Mouse (Mus musculus) CH12.LX (cell line): ENCODE results near the gene 1700092M07Rik. TPM values are rescaled to one million over a fixed set of nuclear protein-coding genes. Genes with fewer than 3 reads are reported as not detected.

ENCODE experiments used
- DNase-seq: peaks from one replicate; pipeline ENCODE4 v3.0.0-alpha.2; 2013; ENCODE audit errors: extremely low read depth
- H3K27ac ChIP-seq: 2 replicates; pipeline ENCODE4 v1.5.1; 2012; ENCODE audit warnings: low read depth, mild to moderate bottlenecking, control low read depth, moderate library complexity; ENCODE audit not compliant: insufficient read depth
- H3K27me3 ChIP-seq: replicated peaks from 2 replicates; pipeline ENCODE3; 2012; ENCODE audit warnings: inconsistent platforms
- H3K36me3 ChIP-seq, 2 experiments: replicated peaks in 1 of 2; 2 replicates each; pipeline versions ENCODE3 to v1.6.1; 2012; ENCODE audit warnings: inconsistent platforms in 1 of 2, low read length in 1 of 2, mild to moderate bottlenecking in 1 of 2, mixed read lengths in 1 of 2, moderate library complexity in 1 of 2; ENCODE audit not compliant: control insufficient read depth in 1 of 2, insufficient read depth in 1 of 2
- H3K4me1 ChIP-seq, 2 experiments: 2 replicates each; pipeline ENCODE4 v1.6.1; 2012; ENCODE audit warnings: inconsistent platforms in 1 of 2, moderate library complexity in 1 of 2; ENCODE audit not compliant: insufficient read depth in 2 of 2, control insufficient read depth in 1 of 2
- H3K4me2 ChIP-seq: 2 replicates; pipeline ENCODE4 v1.6.1; 2012; ENCODE audit warnings: low read depth, mild to moderate bottlenecking, control low read depth; ENCODE audit not compliant: poor library complexity, insufficient read depth, severe bottlenecking
- H3K4me3 ChIP-seq, 3 experiments: fragments of 150-350 bp in 1 of 3; sonication (generic) in 1 of 3; replicated peaks in 1 of 3; 2 replicates each; pipeline versions ENCODE3 to v1.5.1; 2011 to 2012; ENCODE audit warnings: low read depth in 2 of 3, low read length in 2 of 3, mild to moderate bottlenecking in 2 of 3, moderate library complexity in 2 of 3, control low read depth in 1 of 3, improper control_type of control experiment in 1 of 3, inconsistent platforms in 1 of 3, mixed read lengths in 1 of 3; ENCODE audit not compliant: poor library complexity in 1 of 3
- H3K79me2 ChIP-seq: replicated peaks from 2 replicates; pipeline ENCODE4 v1.6.1; 2012; ENCODE audit warnings: mild to moderate bottlenecking, moderate library complexity; ENCODE audit not compliant: control insufficient read depth, poor library complexity, insufficient read depth, severe bottlenecking; ENCODE audit errors: extremely low read depth
- H3K9ac ChIP-seq: 2 replicates; pipeline ENCODE4 v1.6.1; 2012; ENCODE audit warnings: low read depth, mild to moderate bottlenecking, control low read depth, moderate library complexity; ENCODE audit not compliant: insufficient read depth
- H3K9me3 ChIP-seq: replicated peaks from 2 replicates; pipeline ENCODE3; 2012; ENCODE audit warnings: low read length, inconsistent platforms, mixed read lengths
- BHLHE40 ChIP-seq: IDR thresholded peaks from 2 replicates; pipeline ENCODE4 v1.6.1; 2011; ENCODE audit warnings: mild to moderate bottlenecking, low read depth, low read length, improper control_type of control experiment
- CHD1 ChIP-seq: IDR thresholded peaks from 2 replicates; pipeline ENCODE4 v1.6.1; 2012; ENCODE audit warnings: low read depth, low read length, improper control_type of control experiment, inconsistent platforms
- CHD2 ChIP-seq: IDR thresholded peaks from 2 replicates; pipeline ENCODE4 v1.6.1; 2011; ENCODE audit warnings: low read length, improper control_type of control experiment
- CTCF ChIP-seq, 2 experiments: IDR thresholded peaks in 1 of 2; conservative IDR thresholded peaks in 1 of 2; 2 replicates each; pipeline ENCODE4 v1.5.1; 2011 to 2012; ENCODE audit warnings: low read depth in 2 of 2, low read length in 2 of 2, improper control_type of control experiment in 1 of 2, inconsistent platforms in 1 of 2, mild to moderate bottlenecking in 1 of 2, moderate library complexity in 1 of 2
- ELF1 ChIP-seq: IDR thresholded peaks from 2 replicates; pipeline ENCODE4 v1.6.1; 2014; ENCODE audit warnings: low read depth, mild to moderate bottlenecking, inconsistent platforms, low read length, improper control_type of control experiment
- EP300 ChIP-seq: IDR thresholded peaks from 2 replicates; pipeline ENCODE4 v1.6.1; 2011; ENCODE audit warnings: low read length, improper control_type of control experiment
- ETS1 ChIP-seq: conservative IDR thresholded peaks from 2 replicates; pipeline ENCODE4 v1.6.1; 2012; ENCODE audit warnings: low read depth, mild to moderate bottlenecking, inconsistent platforms, low read length, improper control_type of control experiment, moderate library complexity
- GABPA ChIP-seq: IDR thresholded peaks from 2 replicates; pipeline ENCODE4 v1.6.1; 2012; ENCODE audit warnings: low read depth, low read length, improper control_type of control experiment, inconsistent platforms; ENCODE audit not compliant: insufficient replicate concordance
- IRF4 ChIP-seq: IDR thresholded peaks from 2 replicates; pipeline ENCODE4 v1.6.1; 2014; ENCODE audit warnings: low read depth, mild to moderate bottlenecking, inconsistent platforms, low read length, improper control_type of control experiment
- JUND ChIP-seq: conservative IDR thresholded peaks from 2 replicates; pipeline ENCODE4 v1.6.1; 2011; ENCODE audit warnings: low read depth, low read length, improper control_type of control experiment
- KAT2A ChIP-seq: IDR thresholded peaks from 2 replicates; pipeline ENCODE4 v1.6.1; 2012; ENCODE audit warnings: low read length, improper control_type of control experiment, inconsistent platforms; ENCODE audit not compliant: insufficient replicate concordance
- MAFK ChIP-seq: IDR thresholded peaks from 2 replicates; pipeline ENCODE4 v1.6.1; 2011; ENCODE audit warnings: low read length, improper control_type of control experiment; ENCODE audit not compliant: insufficient replicate concordance
- MAX ChIP-seq: IDR thresholded peaks from 2 replicates; pipeline ENCODE4 v1.6.1; 2011; ENCODE audit warnings: low read length, improper control_type of control experiment
- MAZ ChIP-seq: IDR thresholded peaks from 2 replicates; pipeline ENCODE4 v1.6.1; 2012; ENCODE audit warnings: low read depth, mild to moderate bottlenecking, inconsistent platforms, low read length, improper control_type of control experiment, moderate library complexity
- MEF2A ChIP-seq: IDR thresholded peaks from 2 replicates; pipeline ENCODE4 v1.6.1; 2014; ENCODE audit warnings: low read depth, mild to moderate bottlenecking, inconsistent platforms, low read length, improper control_type of control experiment, borderline replicate concordance
- MXI1 ChIP-seq: IDR thresholded peaks from 2 replicates; pipeline ENCODE4 v1.6.1; 2011; ENCODE audit warnings: mild to moderate bottlenecking, low read depth, low read length, improper control_type of control experiment
- NELFE ChIP-seq: IDR thresholded peaks from 2 replicates; pipeline ENCODE4 v1.6.1; 2011; ENCODE audit warnings: low read depth, low read length, improper control_type of control experiment
- NRF1 ChIP-seq: IDR thresholded peaks from 2 replicates; pipeline ENCODE4 v1.6.1; 2014; ENCODE audit warnings: low read depth, mild to moderate bottlenecking, inconsistent platforms, low read length, improper control_type of control experiment, moderate library complexity
- PAX5 ChIP-seq: IDR thresholded peaks from 2 replicates; pipeline ENCODE4 v1.6.1; 2012; ENCODE audit warnings: low read length, inconsistent platforms, mixed read lengths
- POLR2AphosphoS2 ChIP-seq: IDR thresholded peaks from 2 replicates; pipeline ENCODE4 v1.6.1; 2011; ENCODE audit warnings: low read depth, low read length, improper control_type of control experiment
- RAD21 ChIP-seq: IDR thresholded peaks from 2 replicates; pipeline ENCODE4 v1.6.1; 2011; ENCODE audit warnings: low read depth, mild to moderate bottlenecking, low read length, improper control_type of control experiment, moderate library complexity
- RCOR1 ChIP-seq: conservative IDR thresholded peaks from 2 replicates; pipeline ENCODE4 v1.6.1; 2012; ENCODE audit warnings: low read depth, mild to moderate bottlenecking, inconsistent platforms, low read length, improper control_type of control experiment
- SIN3A ChIP-seq: IDR thresholded peaks from 2 replicates; pipeline ENCODE4 v1.6.1; 2012; ENCODE audit warnings: low read length, improper control_type of control experiment, inconsistent platforms
- SMC3 ChIP-seq: IDR thresholded peaks from 2 replicates; pipeline ENCODE4 v1.6.1; 2011; ENCODE audit warnings: low read depth, low read length, improper control_type of control experiment
- TBP ChIP-seq: conservative IDR thresholded peaks from 2 replicates; pipeline ENCODE4 v1.6.1; 2011; ENCODE audit warnings: low read depth, low read length, improper control_type of control experiment
- TCF12 ChIP-seq: IDR thresholded peaks from 2 replicates; pipeline ENCODE4 v1.6.1; 2014; ENCODE audit warnings: low read depth, mild to moderate bottlenecking, inconsistent platforms, low read length, improper control_type of control experiment
- UBTF ChIP-seq: IDR thresholded peaks from 2 replicates; pipeline ENCODE4 v1.6.1; 2012; ENCODE audit warnings: low read depth, mild to moderate bottlenecking, inconsistent platforms, low read length, improper control_type of control experiment, moderate library complexity
- USF1 ChIP-seq: IDR thresholded peaks from 2 replicates; pipeline ENCODE4 v1.6.1; 2014; ENCODE audit warnings: low read depth, mild to moderate bottlenecking, inconsistent platforms, low read length, improper control_type of control experiment
- USF2 ChIP-seq: conservative IDR thresholded peaks from 2 replicates; pipeline ENCODE4 v1.6.1; 2011; ENCODE audit warnings: low read depth, low read length, improper control_type of control experiment
- ZC3H11A ChIP-seq: IDR thresholded peaks from 2 replicates; pipeline ENCODE4 v1.6.1; 2012; ENCODE audit warnings: low read depth, mild to moderate bottlenecking, inconsistent platforms, low read length, improper control_type of control experiment
- ZKSCAN1 ChIP-seq: IDR thresholded peaks from 2 replicates; pipeline ENCODE4 v1.6.1; 2012; ENCODE audit warnings: low read depth, inconsistent platforms, low read length, improper control_type of control experiment, borderline replicate concordance
- ZNF384 ChIP-seq: IDR thresholded peaks from 2 replicates; pipeline ENCODE4 v1.6.1; 2012; ENCODE audit warnings: low read depth, low read length, improper control_type of control experiment, inconsistent platforms
- dilution Hi-C: fragments of 300-500 bp; cut with MboI; formaldehyde crosslinking; loops from 2 replicates; pipeline ENCODE4 v1.14.3; 2020; ENCODE audit warnings: low sequenced_read_pairs; ENCODE audit not compliant: extremely low pct_unique_long_range_greater_than_20kb, extremely low pct_ligation_motif_present
- in situ Hi-C: fragments of 300-500 bp; cut with MboI; formaldehyde crosslinking; loops from 3 replicates; pipeline ENCODE4 v1.14.3; 2019; ENCODE audit warnings: low sequenced_read_pairs, low pct_ligation_motif_present, low pct_unique_long_range_greater_than_20kb, mixed read lengths
- polyA plus RNA-seq: library from polyadenylated mRNA; unstranded; fragments of >175 nt; gene quantifications from 2 replicates; pipeline ENCODE4 v1.2.1, GENCODE M21; 2012; ENCODE audit warnings: low read depth; ENCODE audit not compliant: insufficient read length
- total RNA-seq, 2 experiments: library from RNA; depleted of rRNA; stranded (reverse); fragments of 300-350 nt in 1 of 2; fragments of >200 nt in 1 of 2; gene quantifications; 2 replicates each; pipeline ENCODE4 v1.2.3; 2012 to 2014

The 1700092M07Rik gene
- total and polyA plus RNA-seq, 3 experiments: 1.0 to 3.8 (median 3.1) TPM

- TF ChIP-seq BHLHE40 (peak; percentile 50), MAFK (peak; percentile 36; the same call in 1 of the 2 replicates), CTCF (conservative IDR thresholded peaks at IDR 0.05 in 1 of 2, IDR thresholded peaks at IDR 0.05 in 1 of 2; ENCODE audit: low read depth in 2 of 2, low read length in 2 of 2) (no peak), SIN3A (peak; percentile 97), PAX5 (no peak), NELFE (peak; percentile 35; the same call in 1 of the 2 replicates), MXI1 (peak; percentile 71; the same call in 1 of the 2 replicates), ZC3H11A (no peak), MAX (no peak; the same call in 1 of the 2 replicates), MAZ (no peak), UBTF (no peak), CHD1 (no peak; the same call in 1 of the 2 replicates), NRF1 (no peak), EP300 (peak; percentile 86), GABPA (no peak), USF1 (no peak)
These were observed 28.3 kb upstream of the 1700092M07Rik start (continued) for GRCm38 (mm10) chr19:8711949-8712869.

GRCm38 (mm10) chr19:8712870-8713305 lies 27.6 kb upstream of the 1700092M07Rik start:
- H3K79me2 ChIP-seq: peaks cover 33% of the 10 kb centered on the region
- H3K9me3 ChIP-seq: no peaks in the 10 kb centered on the region
- peak; percentile 96 for DNase-seq
- H3K27ac ChIP-seq: peak overlapping the region; percentile 96
- peaks cover 0 to 59% of the 10 kb centered on the region in 2 experiments; a peak in 2 of 4 replicates for H3K4me1 ChIP-seq
- dilution Hi-C loops (no loop called here), in situ Hi-C loops (no loop called here)
- peak overlapping the region; percentile 73 to 99 (median 89) for H3K4me3 ChIP-seq
- no peaks in the 10 kb centered on the region for H3K27me3 ChIP-seq
- peak overlapping the region; percentile 96 for H3K9ac ChIP-seq
- H3K4me2 ChIP-seq: peak overlapping the region; percentile 86; the same call in 1 of the 2 replicates
- peaks cover 37 to 49% of the 10 kb centered on the region in 2 experiments for H3K36me3 ChIP-seq
- TF ChIP-seq ETS1: peak; percentile 73
- no peak for TF ChIP-seq EP300
- 0 out of 2 replicates have a peak, but pooled peaks have one; percentile 3 for TF ChIP-seq TCF12
- no peak for TF ChIP-seq POLR2AphosphoS2
- TF ChIP-seq USF2: no peak
- peak; percentile 39; the same call in 1 of the 2 replicates for TF ChIP-seq ELF1
- no peak for TF ChIP-seq NRF1
- no peak for TF ChIP-seq UBTF
- no peak for TF ChIP-seq CTCF (conservative IDR thresholded peaks at IDR 0.05 in 1 of 2, IDR thresholded peaks at IDR 0.05 in 1 of 2; ENCODE audit: low read depth in 2 of 2, low read length in 2 of 2)
- TF ChIP-seq ZNF384: peak; percentile 89
- TF ChIP-seq GABPA: no peak
- TF ChIP-seq SIN3A: peak; percentile 67; the same call in 1 of the 2 replicates
- no peak for TF ChIP-seq JUND
- no peak for TF ChIP-seq SMC3
- peak; percentile 94 for TF ChIP-seq MAFK
- no peak for TF ChIP-seq MAZ
- no peak for TF ChIP-seq MEF2A
- no peak; the same call in 1 of the 2 replicates for TF ChIP-seq IRF4
- TF ChIP-seq CHD2: peak; percentile 76
- peak; percentile 93 for TF ChIP-seq MAX
- TF ChIP-seq USF1: no peak
- TF ChIP-seq ZKSCAN1: no peak
- no peak for TF ChIP-seq NELFE
- TF ChIP-seq RAD21: no peak
- peak; percentile 23; the same call in 1 of the 2 replicates for TF ChIP-seq TBP
- TF ChIP-seq PAX5: no peak
- TF ChIP-seq KAT2A: peak; percentile 10; the same call in 1 of the 2 replicates
- TF ChIP-seq RCOR1: no peak
